Mouse (Mus musculus) kidney, adult 11 months (tissue): ENCODE measurements at regions not wholly inside any gene's neighbourhood (a gene's known extent, or its start where the extent isn't known, plus 50 kb on each side); places are given as distances from the start of the nearest gene placed in this dataset.

Experiments
- DNase-seq: peaks from one replicate; pipeline ENCODE4 v3.0.0; 2022

DNA sequence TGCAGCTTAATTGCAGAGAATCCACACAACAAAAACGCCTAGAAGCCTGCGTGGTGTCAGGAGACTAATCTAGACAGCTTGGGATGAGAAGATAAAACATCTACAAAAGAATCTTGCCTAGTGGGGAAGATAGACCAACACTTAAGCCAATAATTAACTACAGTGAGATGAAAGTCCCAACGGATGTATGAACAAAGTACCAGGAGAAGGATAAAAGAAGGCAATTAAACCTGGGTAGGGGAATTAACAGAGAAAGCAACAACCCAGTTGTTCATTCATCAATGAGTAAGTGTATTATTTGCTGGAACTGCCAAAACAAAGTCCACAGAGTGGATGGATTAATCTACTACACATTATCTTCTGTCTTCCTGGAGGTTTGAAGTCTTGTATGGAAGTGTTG, 99.8 kb downstream of the Olfm4 start:
- no peak for DNase-seq

DNA sequence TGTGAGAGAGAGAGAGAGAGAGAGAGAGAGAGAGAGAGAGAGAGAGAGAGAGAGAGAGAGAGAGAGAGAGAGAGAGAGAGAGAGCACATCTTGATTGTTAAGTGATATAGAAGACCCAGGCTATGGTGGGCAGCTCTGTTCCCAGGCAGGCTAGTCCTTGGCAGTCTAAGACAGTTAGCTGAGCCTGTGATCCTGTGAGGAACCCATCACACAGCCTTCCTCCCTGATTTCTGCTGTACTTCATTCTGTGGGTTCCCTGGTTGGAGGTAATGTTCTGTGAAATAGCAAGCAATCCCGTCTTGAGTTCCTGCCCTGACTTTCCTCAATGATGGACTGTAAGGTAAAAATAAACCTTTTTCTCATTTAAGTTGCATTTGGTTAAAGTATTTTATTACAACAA, 113.4 kb downstream of the Olfm4 start:
- DNase-seq = no peak

DNA sequence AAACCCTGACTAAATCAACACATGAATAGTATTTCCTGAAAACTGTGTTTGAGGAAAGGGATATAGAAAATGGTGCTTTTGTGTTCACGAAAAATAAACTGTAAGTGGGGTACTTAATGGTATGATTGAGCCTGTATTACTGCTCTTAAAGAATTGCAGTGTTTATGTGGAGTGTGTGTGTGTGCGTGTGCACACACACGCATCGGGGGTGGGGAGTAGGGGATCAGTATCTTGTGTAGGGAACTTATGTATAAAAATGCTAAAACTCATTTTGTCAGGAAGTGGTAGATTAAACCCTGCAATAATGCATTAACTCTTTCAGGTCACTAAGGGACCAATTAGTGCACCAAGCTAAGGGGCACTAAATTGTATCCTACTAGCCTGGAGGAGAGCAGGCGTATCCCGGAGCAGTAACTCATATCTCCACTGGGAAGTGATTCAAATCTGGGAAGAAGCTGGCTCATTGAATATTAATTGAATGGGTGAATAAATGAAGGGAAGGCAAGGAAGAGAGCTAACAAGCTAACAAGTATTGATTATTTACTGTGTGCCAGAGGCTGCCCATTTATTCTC, 129.3 kb downstream of the Olfm4 start:
- DNase-seq = no peak

DNA sequence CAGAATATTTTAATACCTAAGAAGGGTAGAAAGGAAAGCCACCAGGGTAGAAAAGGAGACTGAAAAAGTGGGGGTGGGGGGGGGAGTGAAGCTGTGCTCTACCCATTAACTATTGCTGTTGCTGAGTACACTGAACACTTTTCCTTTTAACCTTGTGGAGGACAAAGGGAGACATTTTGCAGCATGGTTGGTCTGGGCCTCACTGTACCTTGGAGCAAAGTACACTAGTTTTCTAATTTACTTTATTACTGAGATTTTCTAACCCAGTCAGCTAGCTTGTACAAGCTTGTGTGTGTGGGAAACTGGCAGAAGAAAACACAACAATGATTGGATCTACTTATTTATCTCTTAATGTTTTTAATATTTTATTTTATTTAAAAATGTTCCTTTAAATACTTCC, 130.4 kb downstream of the Olfm4 start:
- no peak for DNase-seq

DNA sequence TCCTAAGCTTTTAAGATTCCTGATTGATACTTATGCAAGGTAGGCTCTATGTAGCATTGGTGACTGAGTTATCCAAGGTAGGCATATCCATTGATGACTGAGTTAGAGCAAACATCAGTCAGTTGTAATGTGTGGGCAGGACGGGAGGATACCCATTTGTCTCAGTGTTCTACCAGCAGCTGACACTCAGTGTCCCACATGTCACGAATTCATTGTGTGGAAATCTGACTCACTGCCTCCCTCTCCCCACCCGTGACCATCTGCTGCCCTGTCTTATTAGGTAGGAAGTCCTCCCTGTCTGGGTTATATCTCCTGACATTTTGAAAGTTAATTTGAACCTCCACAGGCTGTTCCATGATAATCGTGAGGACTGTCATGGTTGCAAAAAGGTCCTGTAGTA, 141.3 kb downstream of the Olfm4 start:
- no peak for DNase-seq

DNA sequence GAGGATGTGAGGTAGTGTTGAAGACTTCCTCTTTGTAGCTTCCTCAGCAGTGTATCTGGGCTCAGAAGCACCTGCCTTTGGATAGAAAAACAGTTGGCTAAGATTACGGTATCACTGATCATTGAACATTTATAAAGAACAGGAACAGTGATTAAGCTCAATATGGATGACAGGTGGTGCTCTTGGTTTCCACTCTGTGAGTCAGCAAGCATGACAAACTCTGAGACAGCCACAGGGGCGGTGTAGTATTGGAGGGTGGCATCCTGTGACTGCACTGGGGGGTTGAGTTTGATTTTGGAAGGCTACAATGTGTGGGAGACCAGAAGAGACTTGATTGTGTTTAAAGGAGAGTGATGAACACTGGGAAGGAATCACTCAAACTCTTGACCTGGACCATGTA, 144.3 kb downstream of the Olfm4 start:
- DNase-seq = no peak

DNA sequence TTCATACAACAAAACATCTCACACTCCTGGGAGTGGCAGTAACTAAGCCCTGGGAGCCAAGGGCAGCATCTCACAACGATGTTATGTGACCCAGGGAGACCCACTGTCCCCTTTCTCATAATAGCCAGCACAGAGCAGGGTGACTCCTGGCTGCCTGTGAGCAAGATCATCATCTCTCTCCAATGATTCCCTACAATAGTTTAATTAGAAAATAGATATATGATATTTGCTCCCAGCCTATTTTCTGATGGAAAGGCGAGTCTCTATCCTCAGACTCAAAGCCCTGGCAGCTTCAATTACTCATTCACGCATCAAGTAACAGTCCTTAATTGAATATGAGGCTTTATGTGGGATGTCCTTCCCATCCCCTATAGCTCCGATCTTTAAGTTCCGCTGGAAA, 153.7 kb downstream of the Olfm4 start:
- DNase-seq = no peak

DNA sequence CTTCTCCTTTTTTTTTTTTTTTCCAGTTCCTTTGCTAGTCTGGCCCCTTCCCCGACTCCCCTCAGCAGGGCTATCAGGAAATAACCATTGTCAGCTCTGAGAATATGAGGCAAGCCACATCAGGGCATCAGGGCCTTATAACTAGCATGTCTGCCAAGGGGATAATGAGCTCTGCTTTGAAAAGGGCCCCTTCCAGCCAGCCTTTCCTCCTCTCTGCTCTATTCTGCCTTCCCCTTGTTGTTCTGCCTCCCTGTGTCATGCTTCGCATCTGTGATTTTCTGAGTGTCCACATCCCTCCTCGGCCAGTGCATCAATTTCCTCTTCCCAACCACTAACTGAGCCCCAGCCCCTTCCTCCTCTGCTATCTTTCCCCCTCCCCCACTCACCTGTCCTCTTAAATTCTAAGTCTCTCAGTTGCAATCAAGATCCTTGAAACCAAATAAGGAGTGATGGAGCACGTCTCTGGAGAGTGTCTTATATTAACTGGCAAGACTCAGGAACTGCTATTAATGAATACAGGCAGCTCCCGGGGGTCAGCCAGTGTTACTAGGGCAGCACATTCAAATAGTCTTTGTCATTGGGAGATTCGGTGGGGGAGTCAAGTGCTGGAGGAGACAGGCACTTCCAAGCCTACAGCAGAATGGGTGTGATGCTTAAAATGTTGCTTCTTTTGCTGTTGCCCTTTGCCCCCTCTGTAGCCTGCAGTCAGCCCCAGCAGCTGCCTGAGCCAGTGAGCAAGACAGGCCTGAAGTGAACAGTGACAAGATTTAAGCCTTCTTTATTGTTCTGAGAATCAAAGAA, 155.3 kb downstream of the Olfm4 start:
- DNase-seq = no peak

DNA sequence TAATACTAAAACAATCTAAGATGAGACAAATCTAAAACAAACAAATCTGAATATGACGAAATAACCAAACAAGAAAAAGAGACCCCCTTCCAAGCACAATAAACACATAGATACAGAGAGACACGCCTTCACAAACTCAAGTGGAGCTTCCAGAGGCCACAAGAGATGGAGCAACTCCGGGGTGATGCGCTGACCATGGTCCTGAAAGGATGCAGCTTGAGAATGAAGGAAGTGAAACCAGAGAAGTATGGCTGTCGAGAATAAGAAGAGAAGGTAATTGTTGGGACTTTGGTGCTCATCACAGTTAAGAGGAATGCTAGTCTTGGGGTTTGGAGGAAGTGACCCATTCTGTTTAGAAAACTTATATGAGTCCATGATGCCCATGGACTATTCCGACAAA, 173.1 kb downstream of the Olfm4 start:
- peak; percentile 3 for DNase-seq

DNA sequence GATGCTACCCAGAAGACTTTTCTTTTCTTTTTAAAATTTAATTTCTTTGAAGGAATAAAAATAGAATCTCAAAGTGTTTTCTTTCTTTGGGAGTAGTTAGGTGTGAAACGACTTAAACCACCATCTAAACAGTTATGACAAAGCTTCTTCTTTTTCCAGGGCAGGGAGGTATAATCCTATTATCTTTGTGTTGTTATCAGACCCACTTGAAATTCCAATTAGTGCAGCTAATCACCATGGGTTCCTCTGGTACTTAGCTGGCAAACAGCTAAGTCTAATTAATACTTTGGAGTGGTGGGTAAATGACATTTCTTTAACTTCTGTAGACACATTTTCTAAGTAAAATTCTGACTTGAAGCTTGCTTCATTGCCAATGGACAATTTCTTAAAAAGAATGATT, 185.3 kb downstream of the Olfm4 start:
- no peak for DNase-seq

DNA sequence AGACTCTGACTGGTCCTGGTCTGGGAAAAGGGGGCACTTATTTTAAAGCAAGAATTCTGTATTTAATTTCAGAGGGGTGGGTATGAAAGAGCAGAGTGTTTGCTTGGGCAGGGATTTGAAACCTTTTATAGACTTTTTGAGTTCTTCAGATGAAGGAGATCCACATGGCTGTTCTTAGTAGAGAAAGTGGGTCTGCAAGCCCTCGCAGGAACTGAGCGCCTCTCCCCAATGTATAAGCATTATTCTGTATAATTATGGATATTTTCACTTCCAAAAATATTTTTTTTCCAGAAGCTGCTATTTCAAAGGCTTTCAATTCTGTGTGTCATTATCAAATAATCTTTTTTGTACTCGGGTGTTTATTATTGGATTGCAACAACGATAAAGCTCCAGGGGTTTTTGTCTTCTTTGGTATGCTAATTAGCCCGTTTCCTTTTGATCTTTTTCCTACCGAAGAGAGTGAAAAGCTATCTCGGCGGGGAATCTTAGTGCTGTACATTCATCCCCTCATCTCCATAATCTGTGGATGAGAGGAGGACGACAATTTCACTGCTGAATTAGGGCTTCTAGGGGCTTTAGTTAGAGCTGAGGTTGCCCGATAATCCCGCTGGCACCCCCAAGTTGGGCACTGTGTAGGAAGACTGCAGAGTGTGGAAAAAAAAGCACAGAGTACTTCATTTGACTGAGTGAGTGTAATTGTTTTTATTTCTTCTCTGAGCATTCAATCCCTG, 186.7 kb downstream of the Olfm4 start:
- DNase-seq = no peak

DNA sequence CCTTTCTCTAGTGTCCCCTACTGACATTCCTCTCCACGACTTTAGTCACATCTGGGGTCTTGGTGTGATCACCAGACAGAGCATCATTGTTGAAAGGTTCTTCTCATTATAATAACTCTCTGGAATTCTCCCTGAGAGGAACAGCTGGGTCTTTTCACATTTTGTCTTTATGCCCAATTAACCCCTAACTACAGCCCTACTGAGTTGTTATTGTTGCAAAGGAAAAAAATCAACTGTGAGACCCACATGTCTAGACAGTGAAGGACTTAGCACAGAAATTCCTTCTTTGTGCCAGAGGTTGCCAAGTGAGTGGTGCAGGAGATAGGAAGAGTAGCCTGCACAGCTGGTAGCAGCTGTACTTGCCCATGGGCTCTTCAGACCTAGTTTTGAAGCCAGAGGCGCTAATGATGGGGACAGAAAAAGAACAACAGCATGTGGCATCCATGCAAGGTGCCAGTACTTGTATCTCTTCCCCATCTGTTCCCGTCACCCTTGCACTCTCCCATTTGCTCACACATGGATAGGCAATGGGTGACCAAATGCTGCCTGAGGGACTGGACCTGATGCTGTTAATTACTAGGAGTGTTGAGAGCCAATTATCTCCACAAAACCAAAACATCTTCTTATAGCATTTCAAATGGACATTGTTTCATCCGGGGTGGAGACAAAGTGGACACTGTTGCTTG, 189.1 kb downstream of the Olfm4 start:
- DNase-seq = no peak

DNA sequence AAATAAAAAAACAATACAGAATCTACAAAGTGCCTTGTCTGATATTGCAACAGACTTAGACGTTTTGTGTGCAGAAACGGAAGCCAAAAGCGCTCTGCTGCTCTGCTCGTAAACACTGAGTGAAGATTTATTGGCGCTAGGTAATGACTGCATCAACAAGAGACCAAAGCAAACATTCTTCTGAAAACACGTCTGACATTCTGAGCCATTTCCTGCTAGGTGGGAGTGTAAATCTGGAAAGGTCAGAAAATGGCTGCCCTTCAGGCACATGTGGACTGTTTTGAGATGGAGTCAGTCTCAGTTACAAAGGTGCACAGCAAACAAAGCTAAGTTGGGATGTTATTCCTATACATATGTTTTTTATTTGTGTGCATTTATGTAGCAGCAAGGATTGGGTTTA, 192.6 kb downstream of the Olfm4 start:
- DNase-seq = no peak

DNA sequence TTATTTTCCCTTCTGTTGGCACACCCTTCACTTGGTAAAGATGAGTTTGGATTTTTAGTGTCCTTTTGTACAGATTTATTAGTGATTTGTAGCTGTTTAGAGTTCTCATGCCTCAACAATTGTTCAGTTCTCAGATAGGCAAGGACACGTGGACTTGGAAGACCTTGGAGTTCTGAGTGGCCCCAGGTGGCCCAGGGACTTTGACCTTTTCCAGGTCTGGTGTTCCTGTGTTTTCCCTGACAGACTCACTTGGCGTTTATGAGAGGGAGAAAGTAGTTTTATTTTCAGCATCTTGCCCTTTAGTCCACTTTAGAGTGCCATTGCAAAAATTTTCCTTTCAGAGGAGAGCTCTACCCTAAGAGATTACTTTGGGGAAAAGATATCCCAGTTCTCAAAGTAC, 211.2 kb downstream of the Olfm4 start:
- DNase-seq = peak; percentile 40

DNA sequence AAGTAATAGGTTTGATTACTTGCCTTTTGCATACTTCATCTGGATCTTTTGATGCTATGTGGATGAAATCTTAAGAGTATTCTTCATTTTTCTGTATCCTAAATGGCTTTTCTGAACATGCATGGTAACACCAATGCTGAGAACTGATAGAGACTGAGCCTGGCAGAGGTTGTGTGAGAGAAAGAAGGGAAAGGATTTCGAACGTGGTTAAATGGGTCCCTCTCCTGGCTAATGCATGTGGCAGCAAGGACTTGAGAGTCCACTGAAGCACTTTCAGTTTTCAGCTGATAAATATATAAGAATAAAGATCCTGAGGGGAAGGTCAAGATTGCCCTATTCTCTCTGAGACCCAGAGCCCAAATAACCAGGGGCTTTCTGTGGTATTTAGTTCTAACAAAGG, 229.0 kb downstream of the Olfm4 start:
- no peak for DNase-seq

DNA sequence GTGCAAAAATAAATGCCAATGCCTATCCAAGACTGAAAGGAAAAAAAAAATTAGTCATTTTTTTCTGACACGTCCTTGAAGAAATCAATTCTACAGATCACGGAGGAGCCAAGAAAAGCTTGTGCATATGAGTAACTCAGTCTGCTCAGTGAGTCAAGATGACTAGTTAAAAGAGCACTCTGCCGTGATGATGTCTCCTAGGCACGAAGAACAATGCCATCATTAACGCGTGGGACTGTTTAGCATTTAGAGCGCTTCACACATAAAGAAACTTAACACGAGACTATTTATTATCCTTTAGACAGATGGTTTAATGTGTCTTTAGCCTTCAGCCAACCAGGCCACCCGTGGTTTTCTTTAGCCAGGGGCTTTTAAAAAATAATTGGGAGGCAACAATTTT, 229.8 kb downstream of the Olfm4 start:
- no peak for DNase-seq

DNA sequence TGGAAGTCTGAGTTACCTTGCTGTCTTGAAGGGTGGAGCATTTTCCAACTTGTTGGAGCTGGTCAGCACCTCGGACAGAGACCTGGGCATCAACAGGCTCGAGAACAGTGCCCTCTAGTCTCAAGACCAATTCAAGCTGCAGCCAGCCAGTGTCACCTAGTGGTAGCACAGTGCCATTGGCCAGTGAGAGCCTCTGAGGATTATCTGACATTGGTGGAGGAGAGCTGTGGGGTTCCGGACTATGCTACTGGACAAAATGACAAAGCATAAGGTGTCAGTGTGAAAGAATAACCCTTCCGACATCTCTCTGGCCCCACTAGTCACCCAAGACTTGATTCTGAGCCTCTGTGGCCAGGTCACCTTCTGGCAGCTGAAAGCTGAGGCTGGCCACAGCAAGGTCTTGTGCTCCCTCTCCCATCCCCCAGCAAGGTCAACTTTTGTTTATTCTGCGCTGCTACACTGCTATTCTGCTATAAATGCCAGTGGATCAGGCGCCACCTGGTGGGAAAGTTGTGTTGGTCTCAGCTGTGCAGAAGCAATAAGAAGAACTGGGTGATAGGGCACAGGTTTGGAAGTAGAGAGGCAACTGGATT, 232.2 kb downstream of the Olfm4 start:
- DNase-seq = peak; percentile 75

DNA sequence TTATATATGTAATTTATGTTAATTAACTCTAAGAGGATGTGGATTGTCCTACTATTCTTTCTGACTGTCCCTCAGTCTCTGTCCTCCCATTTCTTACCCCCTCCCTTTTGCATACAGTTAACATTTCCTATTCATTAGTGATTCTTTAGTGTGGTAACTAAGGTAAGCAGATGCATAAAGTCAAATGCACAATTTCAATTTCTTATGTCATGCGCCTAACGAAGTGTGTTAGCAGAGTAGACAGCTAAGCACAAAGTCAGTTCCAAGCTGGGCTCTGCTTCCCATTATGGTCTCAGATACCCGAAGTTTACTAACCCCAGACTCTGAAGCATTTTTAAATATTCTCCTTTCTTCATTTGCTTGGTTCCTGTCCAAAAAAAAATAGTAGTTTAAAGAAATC, 248.2 kb downstream of the Olfm4 start:
- no peak for DNase-seq

DNA sequence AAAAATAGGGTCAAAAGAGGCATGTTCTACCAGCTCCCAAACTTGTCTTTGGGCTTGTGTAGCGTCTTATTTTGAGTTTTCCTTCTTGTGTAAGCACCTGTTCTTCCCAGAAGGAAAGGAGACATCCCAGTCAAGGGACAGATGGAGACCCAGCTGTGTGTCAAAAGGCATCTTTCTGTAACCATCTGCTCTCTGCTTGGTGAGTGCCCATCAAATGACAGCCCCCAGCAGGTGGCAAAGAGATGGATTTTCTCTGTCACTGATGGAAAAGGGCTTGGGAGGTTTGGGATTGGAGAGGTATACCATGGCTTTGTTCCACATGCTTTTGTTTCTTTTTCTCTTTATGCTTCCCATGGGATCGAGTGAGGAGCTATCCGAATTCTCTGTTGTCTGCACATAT, 249.1 kb downstream of the Olfm4 start:
- DNase-seq = no peak

DNA sequence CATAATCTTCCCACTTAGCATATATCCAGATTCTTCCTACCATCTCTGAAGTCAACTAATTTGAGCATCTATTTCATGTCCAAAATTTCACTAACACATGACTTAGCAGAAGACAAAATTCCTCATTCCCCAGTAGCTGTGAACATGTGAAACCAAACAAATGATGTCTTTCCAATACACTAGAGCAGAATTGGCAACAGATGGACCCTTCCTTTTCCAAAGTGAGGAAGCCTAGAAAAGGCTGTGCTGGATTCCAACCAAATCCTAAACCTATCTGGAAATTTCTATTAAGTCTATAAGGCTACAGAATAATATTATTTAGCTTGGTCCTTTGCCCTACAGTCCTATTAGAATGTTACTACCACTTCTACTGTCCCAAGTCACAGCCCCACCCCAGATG, 253.3 kb downstream of the Olfm4 start:
- no peak for DNase-seq

DNA sequence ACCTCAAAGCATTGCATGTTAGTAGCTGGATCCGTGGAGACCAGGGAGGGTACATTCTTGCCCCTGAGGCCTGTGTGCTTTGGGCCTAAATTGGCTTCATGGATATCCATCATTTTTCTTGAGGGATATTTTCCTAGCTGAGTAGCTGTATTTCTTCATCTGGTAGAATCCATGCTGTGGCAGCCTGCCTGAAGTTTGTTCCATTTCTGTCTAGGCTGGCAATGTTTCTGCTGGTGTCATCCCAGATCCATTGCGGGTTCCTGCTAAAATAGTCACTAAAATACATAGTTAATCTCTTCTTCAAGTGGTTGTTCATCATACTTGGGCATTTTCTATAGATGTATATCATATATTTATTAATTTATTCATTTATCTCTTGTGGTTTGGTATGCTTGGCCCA, 253.7 kb downstream of the Olfm4 start:
- no peak for DNase-seq

DNA sequence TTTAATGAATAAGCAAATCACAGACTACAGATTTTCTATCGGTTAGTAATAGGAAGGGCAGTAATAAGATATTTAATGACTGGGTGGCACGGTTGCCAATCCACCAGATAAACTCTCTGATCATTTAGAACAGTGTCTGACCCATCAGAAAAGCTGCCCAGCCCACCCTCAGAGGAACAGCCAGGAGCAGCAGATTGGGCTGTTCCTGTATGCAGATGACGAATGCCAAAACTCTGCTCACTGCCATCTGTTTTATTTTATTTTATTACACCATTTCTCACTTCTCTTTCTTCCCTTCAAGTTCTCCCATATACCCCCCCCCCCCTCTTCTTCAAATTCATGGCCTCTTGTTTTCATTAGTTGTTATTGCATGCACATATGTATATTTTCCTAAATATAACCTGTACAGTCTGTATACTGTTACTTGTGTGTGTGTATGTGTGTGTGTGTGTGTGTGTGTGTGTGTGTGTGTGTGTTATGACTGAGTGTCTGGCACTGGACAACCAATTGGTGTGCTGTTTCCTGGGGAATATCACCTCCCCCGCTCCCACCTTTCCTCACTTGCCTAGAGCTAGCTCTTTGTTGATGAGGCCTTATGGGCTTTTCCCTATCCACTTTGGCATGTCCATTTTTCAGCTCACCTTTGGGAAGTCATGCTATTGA, 260.9 kb downstream of the Olfm4 start:
- no peak for DNase-seq

DNA sequence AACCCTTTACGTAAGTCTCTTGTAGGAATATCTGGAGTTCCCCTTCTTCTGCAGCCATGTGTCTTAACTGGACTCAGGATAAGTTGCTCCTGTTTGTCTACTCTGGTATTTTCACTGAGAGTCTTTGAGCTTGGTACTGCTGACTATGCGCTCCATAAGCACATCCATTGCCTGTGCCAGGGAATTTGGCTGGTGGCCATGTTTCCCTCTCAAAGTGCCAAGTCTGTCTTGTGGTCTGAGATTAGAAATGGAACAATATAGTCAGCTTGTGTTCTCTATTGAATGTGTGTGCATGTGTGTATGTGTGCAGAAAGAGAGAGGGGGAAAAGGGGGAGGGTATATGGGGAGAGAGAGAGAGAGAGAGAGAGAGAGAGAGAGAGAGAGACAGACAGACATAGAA, 263.7 kb downstream of the Olfm4 start:
- no peak for DNase-seq
